Mouse (Mus musculus) liver, embryonic 14.5 days (tissue): ENCODE measurements around the gene Bnc2.

ENCODE experiments used
- CTCF ChIP-seq: IDR thresholded peaks from 2 replicates; pipeline ENCODE4 v1.5.1; 2016; ENCODE audit warnings: antibody characterized with exemption, low read depth, control low read depth
- EP300 ChIP-seq: IDR thresholded peaks from 2 replicates; pipeline ENCODE4 v1.6.1; 2016; ENCODE audit warnings: antibody characterized with exemption, low read depth

GRCm38 (mm10) chr4:84356468-84357153 is 318.5 kb downstream of the Bnc2 start:
- TF ChIP-seq CTCF (no peak), EP300 (no peak)
